Mouse (Mus musculus) heart, embryonic 10.5 days (tissue): ENCODE data around the gene Vmn1r13. TPM values are rescaled to one million over a fixed set of nuclear protein-coding genes. Genes with fewer than 3 reads are reported as not detected.
"Not testable (repeated sequence)": the region's sequence is repeated elsewhere in the genome, so short reads cannot be mapped to it uniquely, and the experiment has no call there.

Source experiments
- DNase-seq: peaks from one replicate; pipeline ENCODE4 v3.0.0-alpha.2; 2017; ENCODE audit warnings: low spot score
- H3K27ac ChIP-seq: fragments of 300-500 bp; sonication (generic); 2 replicates; pipeline ENCODE4 v1.5.1; 2016; ENCODE audit warnings: mild to moderate bottlenecking
- H3K27me3 ChIP-seq: fragments of 300-500 bp; sonication (generic); 2 replicates; pipeline ENCODE4 v1.6.1; 2016; ENCODE audit warnings: mild to moderate bottlenecking; ENCODE audit not compliant: poor library complexity, insufficient read depth, severe bottlenecking
- H3K36me3 ChIP-seq: fragments of 300-500 bp; sonication (generic); 2 replicates; pipeline ENCODE4 v1.6.1; 2016; ENCODE audit warnings: mild to moderate bottlenecking, moderate library complexity
- H3K4me1 ChIP-seq: fragments of 300-500 bp; sonication (generic); 2 replicates; pipeline ENCODE4 v1.6.1; 2016; ENCODE audit warnings: mild to moderate bottlenecking
- H3K4me3 ChIP-seq: fragments of 300-500 bp; sonication (generic); 2 replicates; pipeline ENCODE4 v1.5.1; 2016; ENCODE audit warnings: mild to moderate bottlenecking, moderate library complexity
- H3K9me3 ChIP-seq: fragments of 300-500 bp; sonication (generic); 2 replicates; pipeline ENCODE4 v1.6.1; 2016; ENCODE audit warnings: mild to moderate bottlenecking, moderate library complexity
- WGBS: fragments of 180-500 bp; shearing (Covaris S2); methylation state at CpG from one replicate; pipeline ENCODE4 v1.1.7; 2016; 5-methylcytosine and 5-hydroxymethylcytosine counted together
- polyA plus RNA-seq: library from polyadenylated mRNA; unstranded; fragments of >200 nt; fragmentation: Nextera tagmentation; extraction: Ambion mirVana; gene quantifications from 2 replicates; pipeline ENCODE4 v1.2.1, GENCODE M21; 2016

The Vmn1r13 gene
- not detected in 2 replicates for polyA plus RNA-seq

DNA sequence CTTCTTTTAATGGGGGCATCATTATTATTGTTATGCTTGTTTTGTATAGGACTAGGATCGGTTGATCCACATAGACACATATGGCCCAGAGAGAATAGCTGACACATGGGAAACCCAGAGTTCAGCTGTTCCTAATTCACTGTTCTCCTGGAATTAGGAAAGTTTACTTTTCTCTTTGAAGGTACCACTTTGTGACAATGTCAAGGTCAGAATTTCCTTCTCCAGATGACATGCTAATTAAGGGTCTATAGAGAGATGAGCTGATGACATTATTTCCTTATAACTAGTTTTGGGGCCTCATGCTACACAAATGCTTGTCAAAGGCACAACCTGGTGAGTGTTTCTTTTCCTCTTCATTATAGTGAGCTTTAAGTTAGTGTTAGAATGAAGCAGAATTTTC, at the start of gene Vmn1r13:
Gene Vmn1r13, plus strand, starts transcription at position 301 of the 400 bp plus-strand sequence.
- 79% methylated on average over 1 of the region's 1 CpGs for WGBS

GRCm38 (mm10) chr6:57156619-57157018, 46.5 kb upstream of the Vmn1r13 start, which contains the start of gene Vmn1r12:
TSS of gene Vmn1r12 (plus strand) at chr6:57156919.
- DNase-seq: no peak
- WGBS: 69% methylated on average over 2 of the region's 2 CpGs
- no peaks in the 10 kb centered on the region for H3K4me1 ChIP-seq
- H3K9me3 ChIP-seq: no peaks in the 10 kb centered on the region
- H3K27me3 ChIP-seq: no peaks in the 10 kb centered on the region
- H3K36me3 ChIP-seq: no peaks in the 10 kb centered on the region
- no peak within 1 kb of the TSS for H3K27ac ChIP-seq
- H3K4me3 ChIP-seq: no peak within 1 kb of the TSS

More for the DNA sequence above, at the start of gene Vmn1r13:
- not testable (repeated sequence) for H3K4me3 ChIP-seq, H3K27me3 ChIP-seq, H3K4me1 ChIP-seq, H3K36me3 ChIP-seq, H3K9me3 ChIP-seq, DNase-seq, H3K27ac ChIP-seq

DNA sequence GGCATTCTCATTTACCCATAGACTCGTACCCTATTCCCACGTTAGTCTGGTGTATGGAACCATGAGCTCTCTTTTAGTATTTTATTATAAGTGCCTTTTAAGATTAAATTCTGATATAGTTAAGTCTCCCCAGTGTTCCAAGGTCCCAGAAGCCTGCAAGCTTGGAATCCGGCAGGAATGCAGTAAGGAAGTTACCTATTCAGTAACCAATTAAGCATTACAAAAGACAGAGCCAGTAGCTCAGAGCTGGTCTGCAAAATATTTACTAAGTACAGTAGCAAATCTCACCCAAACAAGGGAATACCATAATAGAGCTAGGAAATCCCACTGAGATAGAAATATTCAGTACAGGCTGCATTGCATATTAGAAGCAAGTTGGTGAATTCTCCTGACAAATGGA, 13.1 kb upstream of the Vmn1r13 start:
- H3K27ac ChIP-seq, H3K4me1 ChIP-seq, H3K4me3 ChIP-seq, H3K9me3 ChIP-seq, H3K36me3 ChIP-seq, H3K27me3 ChIP-seq, DNase-seq: not testable (repeated sequence)
- 51% methylated on average over 3 of the region's 3 CpGs for WGBS

DNA sequence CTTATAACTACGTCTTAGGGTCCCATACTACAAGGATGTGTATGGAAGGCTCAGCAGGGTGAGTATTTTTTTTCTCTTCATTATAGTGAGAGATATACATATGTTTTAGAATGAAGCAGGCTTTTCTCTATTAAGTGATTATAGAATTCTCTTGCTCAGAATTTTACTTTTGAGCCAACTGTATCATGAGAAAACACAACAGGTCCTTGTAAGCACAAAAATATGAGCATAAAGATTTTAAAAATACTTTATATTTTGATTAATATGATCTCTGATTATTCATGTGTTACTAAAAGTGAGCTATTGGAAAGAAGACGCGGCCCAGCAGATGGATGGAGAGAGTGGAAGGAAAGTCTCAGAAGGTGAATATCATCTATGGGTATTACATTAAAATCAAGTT, 28.3 kb downstream of the Vmn1r13 start, which contains the start of gene Vmn1r14:
Gene Vmn1r14, plus strand, starts transcription at position 301 of the 400 bp plus-strand sequence.
- Histone ChIP-seq H3K27ac (no peak within 1 kb of the TSS), H3K4me3 (no peak within 1 kb of the TSS), H3K36me3 (no peaks in the 10 kb centered on the region), H3K27me3 (no peaks in the 10 kb centered on the region), H3K9me3 (no peaks in the 10 kb centered on the region), H3K4me1 (no peaks in the 10 kb centered on the region)
- no peak for DNase-seq
- WGBS: 88% methylated on average over 3 of the region's 3 CpGs

DNA sequence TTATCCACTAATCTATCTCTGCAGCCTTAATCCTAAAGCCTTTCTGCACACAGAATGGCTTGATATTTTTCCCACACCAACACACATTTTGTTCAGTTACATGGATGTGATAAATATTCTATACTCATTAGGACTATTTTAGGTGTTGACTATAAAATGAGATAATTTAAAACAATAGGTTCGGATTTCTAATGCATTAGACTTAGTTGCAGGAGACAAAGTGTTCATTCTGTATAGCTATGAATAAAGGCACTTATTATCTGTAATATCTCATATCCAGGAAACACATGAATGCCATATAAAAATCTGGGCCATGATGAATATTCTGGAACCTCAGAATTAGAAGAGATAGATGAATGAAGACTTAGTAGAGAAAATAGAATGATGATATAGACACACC, 54.6 kb downstream of the Vmn1r13 start, which contains the start of gene Vmn1r15:
Gene Vmn1r15, plus strand, starts transcription at position 301 of the 400 bp plus-strand sequence.
- no peaks in the 10 kb centered on the region for H3K36me3 ChIP-seq
- no peaks in the 10 kb centered on the region for H3K27me3 ChIP-seq
- no peak within 1 kb of the TSS for H3K27ac ChIP-seq
- DNase-seq: no peak
- no peaks in the 10 kb centered on the region for H3K4me1 ChIP-seq
- no peaks in the 10 kb centered on the region for H3K9me3 ChIP-seq
- H3K4me3 ChIP-seq: no peak within 1 kb of the TSS
- WGBS: 68% methylated on average over 1 of the region's 1 CpGs

DNA sequence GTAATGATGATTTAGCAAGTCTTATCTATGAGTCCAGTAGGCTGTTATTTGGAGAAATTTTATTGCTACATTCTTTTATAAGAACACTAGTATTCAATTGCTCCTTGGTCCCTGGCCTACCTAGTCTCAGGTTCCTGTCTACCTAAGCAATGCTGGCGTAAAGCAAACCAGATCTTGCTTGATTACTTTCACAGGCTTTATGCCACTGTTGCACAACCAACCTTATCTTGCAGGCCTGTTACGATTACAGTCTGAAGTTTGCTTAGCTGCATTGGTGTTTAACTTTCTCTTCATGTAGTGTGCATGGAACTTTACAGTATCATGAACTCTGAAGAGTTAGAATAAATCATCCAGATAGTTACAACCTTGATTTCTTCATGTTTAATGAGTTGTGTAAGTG, 57.9 kb downstream of the Vmn1r13 start:
- Histone ChIP-seq H3K4me1 (no peaks in the 10 kb centered on the region), H3K36me3 (no peaks in the 10 kb centered on the region), H3K27ac (no peak overlapping the region), H3K9me3 (no peaks in the 10 kb centered on the region), H3K4me3 (no peak overlapping the region), H3K27me3 (no peaks in the 10 kb centered on the region)
- 82% methylated on average over 2 of the region's 2 CpGs for WGBS
- no peak for DNase-seq

Other genes starting within 250 kb of the Vmn1r13 start
- gene Vmn1r5, start 233.0 kb upstream of the Vmn1r13 start, polyA plus RNA-seq: not detected in 2 replicates
- not detected in 2 replicates for gene Vmn1r6, start 206.0 kb upstream of the Vmn1r13 start, polyA plus RNA-seq
- gene Vmn1r7, start 178.0 kb upstream of the Vmn1r13 start, polyA plus RNA-seq: not detected in 2 replicates
- gene Vmn1r8, start 171.0 kb upstream of the Vmn1r13 start, polyA plus RNA-seq: not detected in 2 replicates
- gene Vmn1r9, start 136.5 kb upstream of the Vmn1r13 start, polyA plus RNA-seq: not detected in 2 replicates
- gene Vmn1r10, start 93.8 kb upstream of the Vmn1r13 start, polyA plus RNA-seq: not detected in 2 replicates
- not detected in 2 replicates for gene Vmn1r11, start 69.8 kb upstream of the Vmn1r13 start, polyA plus RNA-seq
- not detected in 2 replicates for gene Vmn1r12, start 46.4 kb upstream of the Vmn1r13 start, polyA plus RNA-seq
- gene Vmn1r14, start 28.4 kb downstream of the Vmn1r13 start, polyA plus RNA-seq: not detected in 2 replicates
- not detected in 2 replicates for gene Vmn1r15, start 54.7 kb downstream of the Vmn1r13 start, polyA plus RNA-seq
- gene Vmn1r16, start 126.2 kb downstream of the Vmn1r13 start, polyA plus RNA-seq: not detected in 2 replicates
- not detected in 2 replicates for gene Vmn1r17, start 160.4 kb downstream of the Vmn1r13 start, polyA plus RNA-seq
- gene Vmn1r18, start 192.5 kb downstream of the Vmn1r13 start, polyA plus RNA-seq: not detected in 2 replicates
- not detected in 2 replicates for gene Vmn1r19, start 200.5 kb downstream of the Vmn1r13 start, polyA plus RNA-seq
- not detected in 2 replicates for gene Vmn1r20, start 225.6 kb downstream of the Vmn1r13 start, polyA plus RNA-seq